Comparison of ENCODE assay signal across 22 mouse cellular contexts in the genomic region with DNA sequence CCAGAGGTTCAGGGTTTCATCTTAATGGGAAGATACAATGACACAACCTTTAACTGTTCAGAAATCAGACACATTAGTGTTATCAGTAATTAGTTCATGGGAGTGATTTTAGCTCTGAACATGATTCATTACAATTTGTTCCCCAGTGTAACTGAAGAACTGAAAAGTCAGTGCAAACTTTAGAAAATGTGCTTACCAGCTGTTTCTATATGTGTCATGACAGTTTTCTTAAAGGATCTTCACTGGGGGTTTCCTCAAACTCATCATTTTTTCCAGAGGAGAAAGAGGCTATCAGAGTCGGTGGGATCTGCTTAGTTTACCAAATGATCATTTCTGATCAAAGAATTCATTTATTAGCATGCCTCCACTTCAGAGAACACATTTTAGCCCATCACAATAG. TPM values are rescaled to one million over a fixed set of nuclear protein-coding genes. Genes with fewer than 3 reads are reported as not detected.
"Had no signal": no experiment of that assay in that cellular context is flagged by ENCODE, and none has a peak within 500 bp of the region (broad histone marks: within the 10 kb centered on the region; RNA-seq: fewer than 3 reads in every experiment).

No protein-coding gene starts in this region.

- H3K4me3 ChIP-seq: megakaryocyte, embryonic 14.5 days; midbrain, embryonic 13.5 days; midbrain, embryonic 15.5 days; neural tube, embryonic 13.5 days; neural tube, embryonic 15.5 days had no signal

- DNase-seq: lung, adult 18-20 months; lung, embryonic 14.5 days; lung, postnatal 10 days; retina, postnatal 1 day; right cerebral cortex, adult 18-20 months; right cerebral cortex, postnatal 25 days; right cerebral cortex, postnatal 4 days; spleen, adult 18-20 months; thymus, adult 18-20 months; thymus, postnatal 14 days; thymus, postnatal 36 days had no signal

- H3K4me2 ChIP-seq: lung, embryonic 14.5 days; midbrain, embryonic 13.5 days; midbrain, embryonic 15.5 days; neural tube, embryonic 13.5 days; neural tube, embryonic 15.5 days had no signal

- H3K9ac ChIP-seq: lung, embryonic 14.5 days; midbrain, embryonic 13.5 days; midbrain, embryonic 15.5 days; neural tube, embryonic 13.5 days; neural tube, embryonic 15.5 days had no signal

- H3K27ac ChIP-seq: macrophage; midbrain, embryonic 13.5 days; midbrain, embryonic 15.5 days; neural tube, embryonic 13.5 days; neural tube, embryonic 15.5 days had no signal

- H3K36me3 ChIP-seq: midbrain, embryonic 13.5 days; midbrain, embryonic 15.5 days; neural tube, embryonic 13.5 days; neural tube, embryonic 15.5 days had no signal

- H3K9me3 ChIP-seq: megakaryocyte, embryonic 14.5 days; midbrain, embryonic 13.5 days; midbrain, embryonic 15.5 days; neural tube, embryonic 13.5 days; neural tube, embryonic 15.5 days had no signal

- ATAC-seq: midbrain, embryonic 13.5 days; midbrain, embryonic 15.5 days had no signal

RNA-seq across cellular contexts. Expression of a gene that starts 1.3 kb away (rescaled TPM):
- total RNA-seq: megakaryocyte progenitor cell, adult 5-6 weeks; midbrain, postnatal 0 days; monocyte, adult 5-6 weeks had no signal
- polyA plus RNA-seq: liver, embryonic 16.5 days; macrophage; midbrain, postnatal 0 days; neural tube, embryonic 13.5 days; thymus, postnatal 0 days had no signal
